Mouse (Mus musculus): ENCODE measurements around the gene Mad2l2.

GRCm38 (mm10) chr4:148115467-148115866 lies 14.7 kb upstream of the Mad2l2 start:
- TF ChIP-seq CTCF (IDR thresholded peaks at IDR 0.05; ENCODE audit: control insufficient read depth, insufficient read depth, insufficient read length) (peak; percentile 46), USF1 (IDR thresholded peaks at IDR 0.05; ENCODE audit: low read depth) (no peak), MYOD1 (IDR thresholded peaks at IDR 0.05; ENCODE audit: control insufficient read depth, insufficient read length, low read depth) (no peak)
